Mouse (Mus musculus) forebrain, postnatal 0 days (tissue): ENCODE data around the gene Tap2. TPM values are rescaled to one million over a fixed set of nuclear protein-coding genes. Genes with fewer than 3 reads are reported as not detected.

ENCODE experiments used
- ATAC-seq: fragments of 200-750 bp; cut with Nextera tagmentation; 2 replicates; pipeline ENCODE4 v1.8.0; 2017; ENCODE audit warnings: mild to moderate bottlenecking, moderate library complexity
- DNase-seq: peaks from one replicate; pipeline ENCODE4 v3.0.0-alpha.2; 2015
- H3K27ac ChIP-seq: fragments of 300-500 bp; sonication (generic); 2 replicates; pipeline ENCODE4 v1.5.1; 2014; ENCODE audit warnings: low read depth, mild to moderate bottlenecking, antibody characterized with exemption, low read length, moderate library complexity, mixed read lengths
- H3K27me3 ChIP-seq: fragments of 300-500 bp; sonication (generic); 2 replicates; pipeline ENCODE4 v1.6.1; 2014; ENCODE audit warnings: mild to moderate bottlenecking, low read length, mixed read lengths; ENCODE audit not compliant: insufficient read depth
- H3K36me3 ChIP-seq: fragments of 300-500 bp; sonication (generic); 2 replicates; pipeline ENCODE4 v1.6.1; 2014; ENCODE audit warnings: mild to moderate bottlenecking, moderate library complexity; ENCODE audit not compliant: insufficient read depth
- H3K4me1 ChIP-seq: fragments of 300-500 bp; sonication (generic); 2 replicates; pipeline ENCODE4 v1.6.1; 2014; ENCODE audit warnings: antibody characterized with exemption; ENCODE audit not compliant: insufficient read depth
- H3K4me2 ChIP-seq: fragments of 300-500 bp; sonication (generic); 2 replicates; pipeline ENCODE4 v1.6.1; 2014; ENCODE audit warnings: low read depth, mild to moderate bottlenecking, moderate library complexity
- H3K4me3 ChIP-seq: fragments of 300-500 bp; sonication (generic); 2 replicates; pipeline ENCODE4 v1.5.1; 2014; ENCODE audit warnings: low read depth, low read length, mixed read lengths
- H3K9ac ChIP-seq: fragments of 300-500 bp; sonication (generic); 2 replicates; pipeline ENCODE4 v1.6.1; 2014; ENCODE audit warnings: mild to moderate bottlenecking
- H3K9me3 ChIP-seq: fragments of 300-500 bp; sonication (generic); 2 replicates; pipeline ENCODE4 v1.6.1; 2016; ENCODE audit warnings: low read length
- CTCF ChIP-seq: sonication (generic); IDR thresholded peaks from 2 replicates; pipeline ENCODE4 v1.5.1; 2016; ENCODE audit warnings: antibody characterized with exemption, control low read depth, low read depth
- WGBS: fragments of 180-500 bp; shearing (Covaris S2); extraction: QIAGEN DNeasy Blood & Tissue Kit; methylation state at CpG from one replicate; pipeline ENCODE4 v1.1.7; 2014; 5-methylcytosine and 5-hydroxymethylcytosine counted together
- polyA plus RNA-seq: library from polyadenylated mRNA; unstranded; fragments of >200 nt; fragmentation: Nextera tagmentation; extraction: Ambion mirVana; gene quantifications from 2 replicates; pipeline ENCODE4 v1.2.1, GENCODE M21; 2015
- total RNA-seq: library from RNA; depleted of rRNA; stranded (reverse); fragments of >200 nt; gene quantifications from 2 replicates; pipeline ENCODE4 v1.2.3, GENCODE M21; 2014; rRNA removed

Tap2 gene
- total RNA-seq: 1.3 and 1.9 TPM in 2 replicates
- polyA plus RNA-seq: 3.2 and 3.8 TPM in 2 replicates

- peaks cover 14% of the 10 kb centered on the region for H3K27me3 ChIP-seq
- peak within 1 kb of the TSS; percentile 79 for H3K4me2 ChIP-seq
- no peak for TF ChIP-seq CTCF
- peak within 1 kb of the TSS; percentile 54 for H3K9ac ChIP-seq
- ATAC-seq: no peak
- no peak for DNase-seq
- no peaks in the 10 kb centered on the region for H3K4me1 ChIP-seq
- H3K4me3 ChIP-seq: peak within 1 kb of the TSS; percentile 55
- 61% methylated on average over 5 of the region's 5 CpGs for WGBS
- no peak within 1 kb of the TSS for H3K27ac ChIP-seq
- no peaks in the 10 kb centered on the region for H3K36me3 ChIP-seq
- H3K9me3 ChIP-seq: no peaks in the 10 kb centered on the region
Observed at GRCm38 (mm10) chr17:34203444-34203843, at the start of gene Tap2. Gene Tap2 (plus strand): TSS chr17:34203527.

- no peaks in the 10 kb centered on the region for H3K4me1 ChIP-seq
- ATAC-seq: no peak
- no peak for TF ChIP-seq CTCF
- 48% methylated on average over 5 of the region's 5 CpGs for WGBS
- no peak overlapping the region for H3K9ac ChIP-seq
- H3K9me3 ChIP-seq: no peaks in the 10 kb centered on the region
- no peak overlapping the region for H3K4me2 ChIP-seq
- H3K27me3 ChIP-seq: no peaks in the 10 kb centered on the region
- H3K36me3 ChIP-seq: no peaks in the 10 kb centered on the region
- DNase-seq: no peak
- H3K4me3 ChIP-seq: no peak overlapping the region
- H3K27ac ChIP-seq: no peak overlapping the region
Observed at GRCm38 (mm10) chr17:34155534-34155933, 47.8 kb upstream of the Tap2 start.

GRCm38 (mm10) chr17:34164202-34164895 lies 39.0 kb upstream of the Tap2 start:
- Histone ChIP-seq H3K27me3 (no peaks in the 10 kb centered on the region), H3K4me1 (no peaks in the 10 kb centered on the region), H3K36me3 (no peaks in the 10 kb centered on the region), H3K9me3 (no peaks in the 10 kb centered on the region), H3K4me3 (no peak overlapping the region), H3K4me2 (no peak overlapping the region), H3K9ac (no peak overlapping the region), H3K27ac (no peak overlapping the region)
- WGBS: 48% methylated on average over 9 of the region's 9 CpGs
- 0 out of 2 replicates have a peak, but pooled peaks have one; percentile 20 for TF ChIP-seq CTCF
- ATAC-seq: no peak
- DNase-seq: no peak

DNA sequence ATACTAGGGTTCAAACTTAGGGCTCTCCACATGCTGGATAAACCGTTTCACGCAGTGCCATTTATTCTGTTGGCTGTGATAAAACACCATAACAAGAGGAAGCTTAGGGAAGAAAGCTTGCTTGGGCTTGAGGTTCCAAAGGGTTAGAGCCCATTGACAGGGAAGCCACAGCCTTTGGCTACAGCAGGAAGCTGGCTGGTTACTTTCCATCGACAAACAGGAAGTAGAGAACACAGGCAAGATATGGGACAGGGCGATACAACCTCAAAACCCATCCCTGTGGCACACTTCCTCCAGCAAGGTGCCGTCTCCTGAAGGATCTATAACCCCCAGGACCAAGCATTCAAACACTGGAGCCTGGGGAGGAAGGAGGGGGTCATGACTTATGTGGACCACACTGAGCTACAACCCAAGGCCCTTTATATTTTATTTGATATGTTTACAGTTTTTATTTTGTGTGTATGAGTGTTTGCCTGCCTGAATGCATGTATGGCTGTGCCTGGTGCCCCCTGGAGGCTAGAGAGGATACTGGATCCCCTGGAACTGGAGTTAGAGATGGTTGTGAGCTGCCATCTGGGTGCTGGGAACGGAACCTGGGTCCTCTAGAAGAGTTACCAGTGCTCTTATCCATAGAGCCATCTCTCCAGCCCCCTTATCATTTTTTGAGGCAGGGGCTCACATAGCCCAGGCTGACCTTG lies 38.1 kb upstream of the Tap2 start:
- Histone ChIP-seq H3K27me3 (no peaks in the 10 kb centered on the region), H3K4me2 (no peak overlapping the region), H3K36me3 (no peaks in the 10 kb centered on the region), H3K9ac (no peak overlapping the region), H3K4me3 (no peak overlapping the region), H3K9me3 (no peaks in the 10 kb centered on the region), H3K4me1 (no peaks in the 10 kb centered on the region), H3K27ac (no peak overlapping the region)
- ATAC-seq: no peak
- WGBS: 91% methylated on average over 6 of the region's 6 CpGs
- no peak for DNase-seq
- TF ChIP-seq CTCF: peak; percentile 23; the same call in 1 of the 2 replicates

DNA sequence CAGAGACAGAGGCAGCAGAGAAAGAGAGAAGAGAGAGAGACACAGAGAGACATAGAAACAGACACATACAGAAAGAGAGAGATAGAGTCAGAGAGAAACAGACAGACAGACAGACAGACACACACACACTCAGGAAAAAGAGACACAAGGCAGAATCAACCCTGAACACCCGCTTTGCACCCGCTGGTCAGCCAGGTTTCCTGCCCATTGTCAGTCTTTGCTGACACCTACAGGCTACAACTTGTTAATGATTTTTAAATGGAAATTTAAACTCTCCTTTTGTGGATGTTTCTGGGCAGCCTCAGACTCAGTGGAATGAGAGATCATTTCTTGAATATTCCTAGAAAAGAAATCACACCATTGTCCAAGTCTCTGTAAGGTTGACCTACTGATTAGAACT lies 34.0 kb upstream of the Tap2 start:
- 0% methylated on average over 2 of the region's 2 CpGs for WGBS
- Histone ChIP-seq H3K36me3 (no peaks in the 10 kb centered on the region), H3K4me3 (no peak overlapping the region), H3K4me2 (no peak overlapping the region), H3K27me3 (no peaks in the 10 kb centered on the region), H3K27ac (no peak overlapping the region), H3K9ac (no peak overlapping the region), H3K4me1 (no peaks in the 10 kb centered on the region), H3K9me3 (no peaks in the 10 kb centered on the region)
- ATAC-seq (peak; percentile 29; the same call in 1 of the 2 replicates), DNase-seq (peak; percentile 55)
- TF ChIP-seq CTCF: peak; percentile 69

- 26% methylated on average over 4 of the region's 4 CpGs for WGBS
- no peak for TF ChIP-seq CTCF
- Histone ChIP-seq H3K27me3 (no peaks in the 10 kb centered on the region), H3K27ac (no peak overlapping the region), H3K4me1 (no peaks in the 10 kb centered on the region), H3K9ac (no peak overlapping the region), H3K4me2 (no peak overlapping the region), H3K36me3 (no peaks in the 10 kb centered on the region), H3K9me3 (no peaks in the 10 kb centered on the region), H3K4me3 (no peak overlapping the region)
- ATAC-seq (no peak), DNase-seq (no peak)
Observed at GRCm38 (mm10) chr17:34170487-34170876, 32.8 kb upstream of the Tap2 start.

GRCm38 (mm10) chr17:34170877-34171498 lies 32.3 kb upstream of the Tap2 start:
- no peak overlapping the region for H3K27ac ChIP-seq
- H3K36me3 ChIP-seq: no peaks in the 10 kb centered on the region
- DNase-seq (peak; percentile 88), ATAC-seq (peak; percentile 53; the same call in 1 of the 2 replicates)
- peak; percentile 95 for TF ChIP-seq CTCF
- H3K4me2 ChIP-seq: no peak overlapping the region
- no peak overlapping the region for H3K4me3 ChIP-seq
- H3K9ac ChIP-seq: no peak overlapping the region
- H3K4me1 ChIP-seq: no peaks in the 10 kb centered on the region
- 40% methylated on average over 13 of the region's 13 CpGs for WGBS
- H3K9me3 ChIP-seq: no peaks in the 10 kb centered on the region
- H3K27me3 ChIP-seq: no peaks in the 10 kb centered on the region
